Mouse (Mus musculus) limb, embryonic 11.5 days (tissue): ENCODE results near the gene Ilf3. TPM values are rescaled to one million over a fixed set of nuclear protein-coding genes. Genes with fewer than 3 reads are reported as not detected.

ENCODE experiments used
- ATAC-seq: fragments of 200-750 bp; cut with Nextera tagmentation; 2 replicates; pipeline ENCODE4 v1.8.0; 2017; ENCODE audit warnings: low read depth; ENCODE audit not compliant: insufficient number of reproducible peaks, low FRiP score, low TSS enrichment
- DNase-seq: peaks from one replicate; pipeline ENCODE4 v3.0.0-alpha.2; 2015; ENCODE audit warnings: low spot score
- H3K27ac ChIP-seq: fragments of 300-500 bp; sonication (generic); replicated peaks from 2 replicates; pipeline ENCODE4 v1.5.1; 2014; ENCODE audit warnings: low read depth, mild to moderate bottlenecking, low read length
- H3K27me3 ChIP-seq: fragments of 300-500 bp; sonication (generic); 2 replicates; pipeline ENCODE4 v1.6.1; 2014; ENCODE audit warnings: mild to moderate bottlenecking, low read length, mixed read lengths; ENCODE audit not compliant: control insufficient read depth, insufficient read depth
- H3K36me3 ChIP-seq: fragments of 300-500 bp; sonication (generic); 2 replicates; pipeline ENCODE4 v1.6.1; 2014; ENCODE audit warnings: mild to moderate bottlenecking, low read length, moderate library complexity, mixed read lengths; ENCODE audit not compliant: control insufficient read depth, insufficient read depth
- H3K4me1 ChIP-seq: fragments of 300-500 bp; sonication (generic); 2 replicates; pipeline ENCODE4 v1.6.1; 2014; ENCODE audit warnings: low read length, mixed read lengths; ENCODE audit not compliant: control insufficient read depth, insufficient read depth
- H3K4me2 ChIP-seq: fragments of 300-500 bp; sonication (generic); 2 replicates; pipeline ENCODE4 v1.6.1; 2014; ENCODE audit warnings: low read depth, mild to moderate bottlenecking, moderate library complexity; ENCODE audit not compliant: severe bottlenecking
- H3K4me3 ChIP-seq: fragments of 300-500 bp; sonication (generic); 2 replicates; pipeline ENCODE4 v1.5.1; 2014; ENCODE audit warnings: low read depth, low read length
- H3K9ac ChIP-seq: fragments of 300-500 bp; sonication (generic); 2 replicates; pipeline ENCODE4 v1.6.1; 2014; ENCODE audit warnings: mild to moderate bottlenecking, low read length
- H3K9me3 ChIP-seq: fragments of 300-500 bp; sonication (generic); 2 replicates; pipeline ENCODE4 v1.6.1; 2016; ENCODE audit warnings: low read length; ENCODE audit not compliant: control insufficient read depth
- WGBS: fragments of 180-500 bp; shearing (Covaris S2); extraction: QIAGEN DNeasy Blood & Tissue Kit; methylation state at CpG from one replicate; pipeline ENCODE4 v1.1.7; 2014; 5-methylcytosine and 5-hydroxymethylcytosine counted together
- polyA plus RNA-seq: library from polyadenylated mRNA; unstranded; fragments of >200 nt; fragmentation: Nextera tagmentation; extraction: Ambion mirVana; gene quantifications from 2 replicates; pipeline ENCODE4 v1.2.1, GENCODE M21; 2014

Ilf3 gene
- polyA plus RNA-seq, 1 experiment from 2014 or later: 268 TPM

DNA sequence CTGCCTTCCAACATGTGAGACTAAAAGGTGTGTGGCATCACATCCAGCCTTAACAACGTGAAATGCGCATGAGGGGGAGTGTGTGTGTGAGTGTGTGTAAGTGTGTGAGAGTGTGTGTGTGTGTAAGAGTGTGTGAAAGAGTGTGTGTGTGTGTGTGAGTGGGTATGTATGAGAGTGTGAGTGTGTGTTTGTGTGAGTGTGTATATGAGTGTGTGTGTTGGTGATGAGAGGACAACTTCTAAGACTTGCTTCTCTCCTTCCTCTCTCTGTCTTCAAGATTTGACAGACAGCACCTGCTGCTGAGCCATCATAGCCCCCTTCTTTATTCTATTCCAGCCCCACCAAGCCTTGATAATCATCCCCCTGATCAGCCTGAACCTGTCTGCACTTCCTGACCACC, 72.2 kb downstream of the Ilf3 start:
- H3K4me1 ChIP-seq: no peaks in the 10 kb centered on the region; the same call in 1 of the 2 replicates

DNA sequence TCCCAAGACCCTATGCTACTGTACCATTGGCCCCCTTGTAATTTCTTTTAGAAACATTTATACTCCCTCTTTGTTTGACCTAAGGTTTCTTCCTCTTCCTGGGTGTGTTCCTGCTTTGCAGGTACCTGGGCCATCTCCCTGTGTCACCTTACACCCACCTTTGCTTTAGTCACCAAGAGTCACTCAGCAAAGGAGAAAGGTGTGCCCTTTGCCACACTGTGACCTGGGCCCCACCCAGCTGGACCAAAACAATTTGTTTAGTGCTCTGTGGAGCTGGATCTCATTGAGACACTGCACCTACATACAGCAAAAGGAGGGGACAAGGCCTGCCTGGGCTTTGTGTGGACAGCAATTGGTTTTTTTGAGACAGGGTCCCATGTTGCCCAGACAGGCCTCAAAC, 72.7 kb downstream of the Ilf3 start:
- ATAC-seq: no peak

More for the DNA sequence above, 72.2 kb downstream of the Ilf3 start:
- DNase-seq: no peak
- 94% methylated on average over 2 of the region's 2 CpGs for WGBS
- Histone ChIP-seq H3K4me2 (no peak overlapping the region), H3K36me3 (no peaks in the 10 kb centered on the region), H3K9me3 (no peaks in the 10 kb centered on the region), H3K27me3 (no peaks in the 10 kb centered on the region), H3K4me3 (no peak overlapping the region), H3K9ac (no peak overlapping the region), H3K27ac (no peak overlapping the region)
- no peak for ATAC-seq

DNA sequence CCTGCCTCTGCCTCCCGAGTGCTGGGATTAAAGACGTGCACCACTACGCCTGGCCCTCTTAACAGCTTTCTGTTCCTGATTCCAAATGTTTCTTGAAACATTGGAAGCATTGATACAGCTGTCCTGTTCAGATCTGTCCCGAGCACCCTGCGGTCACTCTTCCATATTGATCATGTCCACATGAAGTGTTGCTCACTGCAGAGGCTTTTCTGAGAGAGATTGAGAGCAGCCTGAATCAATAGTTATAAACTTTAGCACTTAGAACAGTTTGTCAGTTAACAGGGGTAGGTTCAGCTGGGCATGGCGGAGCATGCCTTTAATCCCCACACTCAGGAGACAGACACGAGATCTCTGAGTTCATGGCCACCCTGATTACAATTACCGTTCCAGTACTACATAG, 76.2 kb downstream of the Ilf3 start:
- H3K9ac ChIP-seq: no peak overlapping the region
- no peaks in the 10 kb centered on the region; the same call in 1 of the 2 replicates for H3K36me3 ChIP-seq
- H3K9me3 ChIP-seq: no peaks in the 10 kb centered on the region
- H3K4me2 ChIP-seq: no peak overlapping the region
- H3K4me3 ChIP-seq: no peak overlapping the region
- no peak overlapping the region for H3K27ac ChIP-seq
- H3K27me3 ChIP-seq: no peaks in the 10 kb centered on the region
- H3K4me1 ChIP-seq: no peaks in the 10 kb centered on the region
- 92% methylated on average over 8 of the region's 8 CpGs for WGBS
- ATAC-seq (no peak), DNase-seq (no peak)

More for the DNA sequence above, 72.7 kb downstream of the Ilf3 start:
- Histone ChIP-seq H3K4me1 (no peaks in the 10 kb centered on the region; the same call in 1 of the 2 replicates), H3K4me2 (no peak overlapping the region), H3K4me3 (no peak overlapping the region), H3K27me3 (no peaks in the 10 kb centered on the region), H3K9me3 (no peaks in the 10 kb centered on the region), H3K9ac (no peak overlapping the region), H3K36me3 (no peaks in the 10 kb centered on the region; the same call in 1 of the 2 replicates), H3K27ac (no peak overlapping the region)
- DNase-seq: no peak

DNA sequence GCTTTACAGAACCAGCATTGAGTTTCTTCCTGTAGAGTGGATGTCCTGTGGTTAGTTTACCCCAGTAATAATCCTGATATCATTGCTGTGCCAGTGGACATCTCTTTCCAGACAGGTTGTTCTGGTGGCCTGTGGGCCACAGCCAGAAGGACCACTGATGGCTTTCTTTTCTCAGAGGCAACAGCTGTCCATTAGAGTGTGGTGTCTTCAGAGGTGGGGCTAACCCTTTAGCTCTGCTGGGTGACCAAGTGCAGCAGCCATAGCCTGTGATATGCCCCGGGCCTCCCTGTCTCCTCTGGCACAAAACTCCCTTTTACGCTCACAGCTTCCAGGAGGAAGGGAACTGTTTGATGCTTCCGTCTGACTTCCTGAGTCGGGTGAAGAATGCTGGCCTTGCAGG, 76.9 kb downstream of the Ilf3 start:
- WGBS: 93% methylated on average over 4 of the region's 4 CpGs

DNA sequence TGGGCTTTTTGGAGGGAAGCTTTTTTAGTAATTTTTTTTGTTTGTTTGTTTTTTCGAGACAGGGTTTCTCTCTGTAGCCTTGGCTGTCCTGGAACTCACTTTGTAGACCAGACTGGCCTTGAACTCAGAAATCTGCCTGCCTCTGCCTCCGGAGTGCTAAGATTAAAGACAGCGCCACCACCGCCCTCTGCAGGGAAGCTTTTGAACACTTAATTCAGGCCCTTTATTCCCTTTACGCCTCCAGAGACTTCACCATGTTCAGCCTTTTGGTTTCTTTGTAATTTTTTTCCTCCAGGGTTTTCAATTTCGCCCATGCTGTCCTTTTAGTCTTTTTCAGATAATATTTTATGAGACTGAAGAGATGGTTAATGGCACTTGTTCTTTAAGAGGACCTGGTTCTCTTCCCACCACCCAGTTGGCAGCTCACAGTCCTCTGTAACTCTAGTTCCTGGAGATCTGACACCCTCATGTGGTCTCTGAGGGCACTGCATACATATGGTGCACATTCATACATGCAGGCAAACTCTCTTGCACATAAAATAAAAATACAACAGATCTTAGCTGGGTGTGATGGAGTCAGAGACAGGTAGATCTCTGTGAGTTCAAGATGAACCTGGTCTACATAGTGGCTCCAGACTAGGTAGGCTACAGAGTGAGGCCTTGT, 77.5 kb downstream of the Ilf3 start:
- WGBS: 94% methylated on average over 6 of the region's 6 CpGs
- Histone ChIP-seq H3K9ac (no peak overlapping the region), H3K4me2 (no peak overlapping the region), H3K9me3 (no peaks in the 10 kb centered on the region), H3K36me3 (no peaks in the 10 kb centered on the region; the same call in 1 of the 2 replicates), H3K27me3 (no peaks in the 10 kb centered on the region), H3K27ac (no peak overlapping the region), H3K4me1 (no peaks in the 10 kb centered on the region), H3K4me3 (no peak overlapping the region)
- DNase-seq (no peak), ATAC-seq (no peak)

More for the DNA sequence above, 76.9 kb downstream of the Ilf3 start:
- H3K9me3 ChIP-seq: no peaks in the 10 kb centered on the region
- no peaks in the 10 kb centered on the region; the same call in 1 of the 2 replicates for H3K36me3 ChIP-seq
- H3K4me3 ChIP-seq: no peak overlapping the region
- no peak overlapping the region for H3K27ac ChIP-seq
- H3K4me2 ChIP-seq: no peak overlapping the region
- H3K9ac ChIP-seq: no peak overlapping the region
- no peak for ATAC-seq
- H3K27me3 ChIP-seq: no peaks in the 10 kb centered on the region
- no peak for DNase-seq
- H3K4me1 ChIP-seq: no peaks in the 10 kb centered on the region

DNA sequence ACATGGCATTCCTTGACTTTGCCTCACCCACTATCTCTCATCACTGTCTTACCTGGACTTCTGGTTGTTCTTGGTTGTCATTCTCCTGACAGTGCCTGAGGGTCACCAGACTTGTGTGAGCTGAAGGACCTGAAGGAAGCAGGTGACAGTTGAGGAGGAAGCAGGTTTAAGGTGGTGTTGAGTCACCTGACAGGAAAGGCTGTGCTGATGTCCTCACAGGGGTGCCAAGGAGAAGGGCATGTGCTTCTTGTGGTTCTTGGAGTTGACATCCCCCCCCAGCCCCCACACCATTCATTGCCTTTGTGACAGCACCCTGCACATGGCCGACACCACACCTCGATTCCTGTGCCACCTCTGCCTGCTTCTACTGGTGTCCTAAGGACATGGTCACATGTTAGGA, 80.1 kb downstream of the Ilf3 start:
- H3K4me2 ChIP-seq: no peak overlapping the region
- H3K4me1 ChIP-seq: no peaks in the 10 kb centered on the region
- no peaks in the 10 kb centered on the region for H3K9me3 ChIP-seq
- H3K4me3 ChIP-seq: no peak overlapping the region
- H3K27ac ChIP-seq: no peak overlapping the region
- no peaks in the 10 kb centered on the region for H3K27me3 ChIP-seq
- no peaks in the 10 kb centered on the region; the same call in 1 of the 2 replicates for H3K36me3 ChIP-seq
- DNase-seq: no peak
- 95% methylated on average over 2 of the region's 2 CpGs for WGBS
- ATAC-seq: no peak
- H3K9ac ChIP-seq: no peak overlapping the region

DNA sequence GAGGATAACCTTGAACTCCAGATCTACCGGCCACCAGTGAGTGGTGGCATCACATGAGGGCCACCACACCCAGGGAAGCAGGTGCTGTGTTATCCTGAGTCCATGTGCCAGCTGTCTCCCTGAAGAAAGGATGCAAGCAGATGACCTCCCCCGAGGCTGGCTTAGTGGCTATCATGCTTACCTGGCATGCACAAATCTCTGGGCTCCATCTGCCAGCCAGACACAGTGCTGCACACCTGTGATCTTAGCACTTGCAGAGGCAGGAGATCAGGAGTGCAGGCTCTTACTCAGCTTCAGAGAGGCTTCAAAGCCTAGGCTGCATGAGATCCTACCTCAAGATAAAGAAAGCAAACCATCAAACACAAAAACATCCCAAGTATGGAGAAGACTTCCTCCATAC, 82.0 kb downstream of the Ilf3 start:
- H3K4me2 ChIP-seq: no peak overlapping the region
- DNase-seq: no peak
- WGBS: 86% methylated on average over 2 of the region's 2 CpGs
- H3K27me3 ChIP-seq: no peaks in the 10 kb centered on the region
- ATAC-seq: no peak
- H3K4me1 ChIP-seq: no peaks in the 10 kb centered on the region
- no peak overlapping the region for H3K9ac ChIP-seq
- H3K4me3 ChIP-seq: no peak overlapping the region
- H3K9me3 ChIP-seq: no peaks in the 10 kb centered on the region
- H3K36me3 ChIP-seq: no peaks in the 10 kb centered on the region; the same call in 1 of the 2 replicates
- H3K27ac ChIP-seq: no peak overlapping the region

DNA sequence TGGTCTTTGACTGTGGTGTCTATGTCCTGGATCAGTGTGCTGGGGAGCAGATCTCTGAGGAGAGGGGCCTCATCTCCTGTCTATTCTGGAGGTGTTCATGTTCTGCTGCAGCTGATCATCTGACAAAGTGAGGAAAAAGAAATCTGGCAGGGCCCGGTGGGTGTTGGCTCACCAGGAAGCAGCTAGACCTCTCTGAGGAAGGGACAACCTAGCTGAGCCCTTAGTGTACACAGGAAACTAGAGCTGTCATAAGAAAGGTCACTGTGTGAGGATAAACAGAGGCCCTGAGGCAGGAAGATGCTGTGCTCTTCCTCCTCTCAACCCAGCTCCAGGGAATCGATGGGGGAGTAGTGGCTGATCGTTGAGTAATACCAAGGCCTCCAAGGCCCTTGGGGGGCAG, 82.6 kb downstream of the Ilf3 start:
- Histone ChIP-seq H3K9ac (no peak overlapping the region), H3K4me3 (no peak overlapping the region), H3K9me3 (no peaks in the 10 kb centered on the region), H3K36me3 (no peaks in the 10 kb centered on the region; the same call in 1 of the 2 replicates), H3K27ac (no peak overlapping the region), H3K4me2 (no peak overlapping the region), H3K27me3 (no peaks in the 10 kb centered on the region), H3K4me1 (no peaks in the 10 kb centered on the region)
- ATAC-seq: no peak
- 90% methylated on average over 3 of the region's 3 CpGs for WGBS
- DNase-seq: no peak

DNA sequence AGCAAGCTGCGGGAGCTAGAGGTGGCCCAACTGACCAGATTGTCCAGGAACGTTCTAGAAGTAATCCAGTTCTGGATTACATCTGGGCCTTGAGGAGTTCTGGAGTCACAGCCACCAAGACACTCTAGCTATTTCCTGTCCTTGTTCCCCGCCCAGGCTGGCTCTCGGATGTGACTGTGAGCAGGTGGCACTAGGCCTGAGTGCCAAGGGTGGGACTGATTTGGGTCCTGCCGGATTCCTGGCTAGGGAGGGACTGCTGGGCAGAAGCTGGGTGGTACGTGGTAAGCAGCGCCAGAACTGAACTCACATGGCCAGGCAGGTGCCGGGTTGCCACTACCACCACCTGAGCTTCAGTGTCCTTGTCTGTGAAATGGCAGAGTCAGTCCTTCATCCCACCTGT, 83.7 kb downstream of the Ilf3 start:
- Histone ChIP-seq H3K9ac (no peak overlapping the region), H3K27ac (no peak overlapping the region), H3K4me2 (no peak overlapping the region), H3K36me3 (no peaks in the 10 kb centered on the region), H3K27me3 (no peaks in the 10 kb centered on the region), H3K4me1 (no peaks in the 10 kb centered on the region), H3K4me3 (no peak overlapping the region), H3K9me3 (no peaks in the 10 kb centered on the region)
- DNase-seq (no peak), ATAC-seq (no peak)
- 84% methylated on average over 8 of the region's 8 CpGs for WGBS
